Mouse (Mus musculus): ENCODE results near the gene Sipa1l3.

- TF ChIP-seq CTCF (IDR thresholded peaks at IDR 0.05; ENCODE audit: extremely low read depth, insufficient read depth, low read length) (no peak), POLR2A (IDR thresholded peaks at IDR 0.05; ENCODE audit: extremely low read depth, insufficient read depth, low read length) (no peak)
These were observed 25.4 kb downstream of the Sipa1l3 start for GRCm38 (mm10) chr7:29492992-29493391.

Measured in cortical plate, adult 2 months (tissue).